In the genomic region with DNA sequence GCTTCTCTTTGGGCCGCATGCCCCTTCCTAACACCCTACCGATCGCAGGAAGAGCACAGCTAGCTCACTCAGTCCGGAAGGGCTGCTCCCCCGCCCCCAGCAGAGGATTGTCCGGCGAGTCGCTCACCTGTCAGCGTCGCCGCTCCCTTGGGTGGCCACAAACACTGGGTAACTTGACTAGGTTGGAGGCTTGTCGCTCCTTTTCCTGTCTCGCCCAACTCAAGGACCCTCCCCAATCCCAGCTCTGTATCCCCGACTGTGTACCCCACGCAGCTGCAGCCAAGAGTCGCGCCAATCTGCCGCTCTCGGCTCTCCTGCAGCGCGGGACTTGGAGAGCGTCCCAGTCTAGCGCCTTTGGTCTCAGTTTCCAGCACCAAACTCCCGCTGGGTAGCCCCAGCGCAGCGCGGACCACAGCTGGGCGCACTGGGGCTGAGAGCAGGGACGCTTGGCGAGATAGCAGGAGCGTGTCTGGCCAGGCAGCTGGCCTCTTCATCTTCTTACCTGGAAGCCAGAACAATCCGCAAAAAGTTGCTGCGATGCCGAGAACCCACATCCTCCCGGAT, we compare ENCODE assay signal across 9 mouse cellular contexts. TPM values are rescaled to one million over a fixed set of nuclear protein-coding genes. Genes with fewer than 3 reads are reported as not detected.
DNase-seq lines count a peak whose midpoint lies in the region; ATAC-seq and TF ChIP-seq lines count a peak whose summit lies in the region.
"Had no signal": no experiment of that assay in that cellular context is flagged by ENCODE, and none has a peak within 500 bp of the region (broad histone marks: within the 10 kb centered on the region; RNA-seq: fewer than 3 reads in every experiment).

No protein-coding gene starts in this region.

- H3K4me3 ChIP-seq in ES-E14 (ENCODE audit: insufficient read depth in 1 of 2, low read depth in 1 of 2, low read length in 2 of 2, poor library complexity in 1 of 2, severe bottlenecking in 1 of 2): peak overlapping the region; percentile 27 to 50
- peak overlapping the region; percentile 52 for H3K4me3 ChIP-seq in forebrain, embryonic 14.5 days (ENCODE audit: low read depth, low read length)
- H3K4me3 ChIP-seq in hindbrain, embryonic 15.5 days: peak overlapping the region; percentile 63
- peak overlapping the region; percentile 54 for H3K4me3 ChIP-seq in limb, embryonic 13.5 days
- H3K4me3 ChIP-seq in neural tube, embryonic 12.5 days: peak overlapping the region; percentile 49

- peak overlapping the region; percentile 4; the same call in 1 of the 2 replicates for H3K9ac ChIP-seq in ES-E14 (ENCODE audit: insufficient read depth, low read depth, low read length, poor library complexity, severe bottlenecking)
- peak overlapping the region; percentile 65 for H3K9ac ChIP-seq in forebrain, embryonic 14.5 days (ENCODE audit: low read length)
- peak overlapping the region; percentile 61 for H3K9ac ChIP-seq in hindbrain, embryonic 15.5 days
- H3K9ac ChIP-seq in limb, embryonic 13.5 days: peak overlapping the region; percentile 63
- peak overlapping the region; percentile 54 for H3K9ac ChIP-seq in neural tube, embryonic 12.5 days

- WGBS in forebrain, embryonic 14.5 days: under 1% methylated on average over 35 of the region's 35 CpGs
- WGBS in hindbrain, embryonic 15.5 days: under 1% methylated on average over 35 of the region's 35 CpGs
- under 1% methylated on average over 35 of the region's 35 CpGs for WGBS in limb, embryonic 13.5 days
- WGBS in neural tube, embryonic 12.5 days: under 1% methylated on average over 35 of the region's 35 CpGs

- no peak overlapping the region for H3K27ac ChIP-seq in ES-E14 (ENCODE audit: insufficient read depth, low read depth, low read length, poor library complexity, severe bottlenecking)
- H3K27ac ChIP-seq in forebrain, embryonic 14.5 days (ENCODE audit: low read depth, low read length): peak overlapping the region; percentile 33; the same call in 1 of the 2 replicates
- peak overlapping the region; percentile 74 for H3K27ac ChIP-seq in hindbrain, embryonic 15.5 days (replicated peaks)
- no peak overlapping the region for H3K27ac ChIP-seq in limb, embryonic 13.5 days
- H3K27ac ChIP-seq in neural tube, embryonic 12.5 days: no peak overlapping the region

- H3K4me2 ChIP-seq in forebrain, embryonic 14.5 days (ENCODE audit: low read length): peak overlapping the region; percentile 99
- H3K4me2 ChIP-seq in hindbrain, embryonic 15.5 days: peak overlapping the region; percentile 97
- H3K4me2 ChIP-seq in limb, embryonic 13.5 days (replicated peaks): peak overlapping the region; percentile 96
- H3K4me2 ChIP-seq in neural tube, embryonic 12.5 days (replicated peaks): peak overlapping the region; percentile 99

- in situ Hi-C loops in ES-E14 (cut with MboI; ENCODE audit: low sequenced_read_pairs in 2 of 2, unreplicated experiment in 2 of 2): no loop called here

- H3K4me1 ChIP-seq in ES-E14 (ENCODE audit: control insufficient read depth in 2 of 2, insufficient read depth in 2 of 2, low read length in 2 of 2, poor library complexity in 1 of 2): 0 out of 4 replicates have a peak, but pooled peaks cover 0 to 2% of the 10 kb centered on the region in 2 experiments
- H3K4me1 ChIP-seq in forebrain, embryonic 14.5 days (ENCODE audit: control insufficient read depth, insufficient read depth, low read length): peaks cover 21% of the 10 kb centered on the region
- H3K4me1 ChIP-seq in hindbrain, embryonic 15.5 days (replicated peaks): peaks cover 38% of the 10 kb centered on the region
- peaks cover 33% of the 10 kb centered on the region for H3K4me1 ChIP-seq in limb, embryonic 13.5 days
- peaks cover 28% of the 10 kb centered on the region for H3K4me1 ChIP-seq in neural tube, embryonic 12.5 days

- H3K27me3 ChIP-seq in forebrain, embryonic 14.5 days (replicated peaks; ENCODE audit: control insufficient read depth, insufficient read depth, low read length): peaks cover 10% of the 10 kb centered on the region; the same call in 1 of the 2 replicates
- H3K27me3 ChIP-seq in hindbrain, embryonic 15.5 days: 0 out of 2 replicates have a peak, but pooled peaks cover 4% of the 10 kb centered on the region
- H3K27me3 ChIP-seq in limb, embryonic 13.5 days: peaks cover 66% of the 10 kb centered on the region
- H3K27me3 ChIP-seq in neural tube, embryonic 12.5 days (replicated peaks): peaks cover 20% of the 10 kb centered on the region

- H3K36me3 ChIP-seq in ES-E14 (ENCODE audit: control insufficient read depth, insufficient read depth, low read length, poor library complexity, severe bottlenecking): no peaks in the 10 kb centered on the region
- H3K36me3 ChIP-seq in forebrain, embryonic 14.5 days (ENCODE audit: control insufficient read depth, insufficient read depth, low read length): no peaks in the 10 kb centered on the region
- no peaks in the 10 kb centered on the region for H3K36me3 ChIP-seq in hindbrain, embryonic 15.5 days
- no peaks in the 10 kb centered on the region for H3K36me3 ChIP-seq in limb, embryonic 13.5 days
- H3K36me3 ChIP-seq in neural tube, embryonic 12.5 days: no peaks in the 10 kb centered on the region

- H3K9me3 ChIP-seq in ES-E14 (ENCODE audit: control insufficient read depth, insufficient read depth, low read depth, low read length): no peaks in the 10 kb centered on the region
- no peaks in the 10 kb centered on the region for H3K9me3 ChIP-seq in forebrain, embryonic 14.5 days (replicated peaks; ENCODE audit: control insufficient read depth, low read length)
- H3K9me3 ChIP-seq in hindbrain, embryonic 15.5 days: no peaks in the 10 kb centered on the region
- no peaks in the 10 kb centered on the region for H3K9me3 ChIP-seq in limb, embryonic 13.5 days
- no peaks in the 10 kb centered on the region for H3K9me3 ChIP-seq in neural tube, embryonic 12.5 days

- peak; percentile 51 to 75 for DNase-seq in cerebellum, postnatal 10 days
- DNase-seq in cerebellum, adult 11 months: no peak
- peak; percentile 20 for DNase-seq in ES-E14 (ENCODE audit: low read depth, low spot score)
- DNase-seq in forebrain, embryonic 14.5 days (ENCODE audit: low spot score): peak; percentile 82

- ATAC-seq in forebrain, embryonic 14.5 days: peak; percentile 83
- peak; percentile 70 for ATAC-seq in hindbrain, embryonic 15.5 days (ENCODE audit: low FRiP score, low read depth)
- ATAC-seq in limb, embryonic 13.5 days (ENCODE audit: low FRiP score, low read depth): peak; percentile 68
- ATAC-seq in neural tube, embryonic 12.5 days (ENCODE audit: low FRiP score, low read depth): peak; percentile 64
- ATAC-seq in granulocyte monocyte progenitor cell, adult 5-6 weeks (replicated peaks; ENCODE audit: poor library complexity, severe bottlenecking): no peak

TF ChIP-seq in ES-E14, 5 proteins besides CTCF, POLR2A, EP300 and RAD21:
- no peak for TF ChIP-seq HCFC1 (IDR thresholded peaks at IDR 0.05; ENCODE audit: borderline replicate concordance, insufficient read depth, low read length)

RNA-seq across cellular contexts. Expression of gene Lypd1, which starts 1.5 kb away (rescaled TPM):
- total RNA-seq in ES-E14 (2012; rRNA removed): 0.80 and 1.1 TPM in 2 replicates
- 21.9 and 27.8 TPM in 2 replicates for polyA plus RNA-seq in forebrain, embryonic 14.5 days (2014; fragmentation: Nextera tagmentation; extraction: Ambion mirVana)
- polyA plus RNA-seq in hindbrain, embryonic 15.5 days (2015; fragmentation: Nextera tagmentation; extraction: Ambion mirVana): 83.9 and 100 TPM in 2 replicates
- 12.0 and 14.3 TPM in 2 replicates for polyA plus RNA-seq in limb, embryonic 13.5 days (2015; fragmentation: Nextera tagmentation; extraction: Ambion mirVana)
- polyA plus RNA-seq in neural tube, embryonic 12.5 days (2016; fragmentation: Nextera tagmentation; extraction: Ambion mirVana): 18.9 and 21.8 TPM in 2 replicates
- not detected in 2 replicates for total RNA-seq in granulocyte monocyte progenitor cell, adult 5-6 weeks (2014; fragmentation: Nextera tagmentation)
- 0.15 TPM in 1 of 2 replicates, not detected in the other for total RNA-seq in granulocyte monocyte progenitor cell, adult 5-6 weeks (2017)
- polyA plus RNA-seq: C2C12 had no signal

Comparison
In these comparisons a context has a peak if more than half of its experiments do, and no peak if none do; other contexts are left out.
1. H3K27ac ChIP-seq: peak in forebrain, embryonic 14.5 days (single experiment) and hindbrain, embryonic 15.5 days (single experiment); none in ES-E14 (single experiment), limb, embryonic 13.5 days (single experiment) and neural tube, embryonic 12.5 days (single experiment).
2. H3K9ac ChIP-seq: peak in every context shown above with its lines; median percentile 65 in forebrain, embryonic 14.5 days; 63 in limb, embryonic 13.5 days; 61 in hindbrain, embryonic 15.5 days; 54 in neural tube, embryonic 12.5 days; 4 in ES-E14.
3. Peak in every context shown above with its lines, with median percentiles within 50 percentile points of each other: H3K4me3 ChIP-seq and H3K4me2 ChIP-seq.